Comparison of ENCODE assay signal across 16 mouse cellular contexts in genomic region chr1:179923661-179924405, GRCm38 (mm10). TPM values are rescaled to one million over a fixed set of nuclear protein-coding genes. Genes with fewer than 3 reads are reported as not detected.
DNase-seq lines count a peak whose midpoint lies in the region; ATAC-seq and TF ChIP-seq lines count a peak whose summit lies in the region.
"Had no signal": no experiment of that assay in that cellular context is flagged by ENCODE, and none has a peak within 500 bp of the region (broad histone marks: within the 10 kb centered on the region; RNA-seq: fewer than 3 reads in every experiment).

No protein-coding gene starts in this region.

- H3K27ac ChIP-seq in kidney, postnatal 0 days: 0 out of 2 replicates have a peak overlapping the region, but pooled peaks have one; percentile 19
- no peak overlapping the region for H3K27ac ChIP-seq in kidney, adult 2 months (ENCODE audit: insufficient read depth, low read depth, low read length)
- H3K27ac ChIP-seq in midbrain, embryonic 10.5 days (replicated peaks): 0 out of 2 replicates have a peak overlapping the region, but pooled peaks have one; percentile 9
- H3K27ac ChIP-seq in midbrain, embryonic 13.5 days: no peak overlapping the region
- no peak overlapping the region for H3K27ac ChIP-seq in limb, embryonic 15.5 days
- H3K27ac ChIP-seq: embryonic facial prominence, embryonic 15.5 days; heart, embryonic 15.5 days; liver, embryonic 13.5 days; macrophage; neural tube, embryonic 13.5 days had no signal

- no peak overlapping the region for H3K4me3 ChIP-seq in kidney, postnatal 0 days (replicated peaks; ENCODE audit: low read depth, low read length)
- no peak overlapping the region for H3K4me3 ChIP-seq in kidney, adult 2 months (ENCODE audit: insufficient read depth, low read depth, low read length)
- H3K4me3 ChIP-seq in midbrain, embryonic 10.5 days: no peak overlapping the region
- H3K4me3 ChIP-seq in midbrain, embryonic 13.5 days (replicated peaks): no peak overlapping the region
- H3K4me3 ChIP-seq in limb, embryonic 15.5 days: no peak overlapping the region
- H3K4me3 ChIP-seq: embryonic facial prominence, embryonic 15.5 days; heart, embryonic 15.5 days; liver, embryonic 13.5 days; neural tube, embryonic 13.5 days had no signal

- no peak for TF ChIP-seq POLR2A in kidney, adult 2 months (IDR thresholded peaks at IDR 0.05; ENCODE audit: low read depth, low read length)

- H3K4me1 ChIP-seq in kidney, postnatal 0 days (replicated peaks; ENCODE audit: insufficient read depth, low read length): 0 out of 2 replicates have a peak, but pooled peaks cover 9% of the 10 kb centered on the region
- no peaks in the 10 kb centered on the region for H3K4me1 ChIP-seq in kidney, adult 2 months (ENCODE audit: control insufficient read depth, insufficient read depth, low read length)
- H3K4me1 ChIP-seq in midbrain, embryonic 10.5 days: peaks cover 12% of the 10 kb centered on the region
- no peaks in the 10 kb centered on the region for H3K4me1 ChIP-seq in midbrain, embryonic 13.5 days (replicated peaks)
- H3K4me1 ChIP-seq in limb, embryonic 15.5 days: peaks cover 3% of the 10 kb centered on the region; the same call in 1 of the 2 replicates
- H3K4me1 ChIP-seq: embryonic facial prominence, embryonic 15.5 days; liver, embryonic 13.5 days; neural tube, embryonic 13.5 days had no signal

- DNase-seq in kidney, postnatal 0 days (ENCODE audit: low spot score): peak; percentile 11
- DNase-seq in kidney, adult 2 months: no peak
- no peak for DNase-seq in midbrain, embryonic 10.5 days (ENCODE audit: low spot score)
- DNase-seq in brain, adult 2 months (ENCODE audit: low read depth, low spot score): peak; percentile 49
- no peak for DNase-seq in thymus, postnatal 0 days (ENCODE audit: low spot score)
- DNase-seq: adrenal gland, postnatal 10 days; cerebellum, adult 2 months; heart, adult 18-20 months; liver, embryonic 13.5 days had no signal

- no peaks in the 10 kb centered on the region for H3K27me3 ChIP-seq in kidney, postnatal 0 days (ENCODE audit: insufficient read depth, low read length)
- H3K27me3 ChIP-seq in kidney, adult 2 months (replicated peaks; ENCODE audit: control insufficient read depth, insufficient read depth, low read length): no peaks in the 10 kb centered on the region
- H3K27me3 ChIP-seq in midbrain, embryonic 10.5 days (ENCODE audit: low read depth, poor library complexity, severe bottlenecking): no peaks in the 10 kb centered on the region
- H3K27me3 ChIP-seq in midbrain, embryonic 13.5 days: no peaks in the 10 kb centered on the region
- no peaks in the 10 kb centered on the region for H3K27me3 ChIP-seq in limb, embryonic 15.5 days
- H3K27me3 ChIP-seq: embryonic facial prominence, embryonic 15.5 days; heart, embryonic 15.5 days; liver, embryonic 13.5 days; neural tube, embryonic 13.5 days had no signal

- ATAC-seq in kidney, postnatal 0 days (replicated peaks; ENCODE audit: low FRiP score, low read depth): no peak
- no peak for ATAC-seq in midbrain, embryonic 13.5 days
- ATAC-seq in limb, embryonic 15.5 days (ENCODE audit: insufficient number of reproducible peaks, low FRiP score, low TSS enrichment, low read depth): 0 out of 2 replicates have a peak, but pooled peaks have one; percentile 7

- H3K9ac ChIP-seq in kidney, postnatal 0 days (ENCODE audit: low read depth, low read length): no peak overlapping the region
- no peak overlapping the region for H3K9ac ChIP-seq in midbrain, embryonic 13.5 days (replicated peaks)
- no peak overlapping the region for H3K9ac ChIP-seq in limb, embryonic 15.5 days
- H3K9ac ChIP-seq: embryonic facial prominence, embryonic 15.5 days; heart, embryonic 15.5 days; liver, embryonic 13.5 days; neural tube, embryonic 13.5 days had no signal

- H3K36me3 ChIP-seq in kidney, postnatal 0 days (ENCODE audit: insufficient read depth, low read length): no peaks in the 10 kb centered on the region
- no peaks in the 10 kb centered on the region for H3K36me3 ChIP-seq in kidney, adult 2 months (ENCODE audit: control insufficient read depth, insufficient read depth, low read length)
- H3K36me3 ChIP-seq in midbrain, embryonic 10.5 days: no peaks in the 10 kb centered on the region
- H3K36me3 ChIP-seq in midbrain, embryonic 13.5 days: no peaks in the 10 kb centered on the region
- H3K36me3 ChIP-seq in limb, embryonic 15.5 days: no peaks in the 10 kb centered on the region
- H3K36me3 ChIP-seq: embryonic facial prominence, embryonic 15.5 days; G1E; heart, embryonic 15.5 days; liver, embryonic 13.5 days; neural tube, embryonic 13.5 days had no signal

- no peaks in the 10 kb centered on the region for H3K9me3 ChIP-seq in kidney, postnatal 0 days (replicated peaks; ENCODE audit: low read length)
- no peaks in the 10 kb centered on the region for H3K9me3 ChIP-seq in midbrain, embryonic 10.5 days (replicated peaks)
- H3K9me3 ChIP-seq in midbrain, embryonic 13.5 days: no peaks in the 10 kb centered on the region
- H3K9me3 ChIP-seq in limb, embryonic 15.5 days: no peaks in the 10 kb centered on the region
- H3K9me3 ChIP-seq: embryonic facial prominence, embryonic 15.5 days; G1E; heart, embryonic 15.5 days; liver, embryonic 13.5 days; neural tube, embryonic 13.5 days had no signal

- H3K4me2 ChIP-seq in kidney, postnatal 0 days (ENCODE audit: low read length): no peak overlapping the region
- H3K4me2 ChIP-seq in midbrain, embryonic 13.5 days (replicated peaks): no peak overlapping the region
- no peak overlapping the region for H3K4me2 ChIP-seq in limb, embryonic 15.5 days
- H3K4me2 ChIP-seq: embryonic facial prominence, embryonic 15.5 days; heart, embryonic 15.5 days; liver, embryonic 13.5 days; neural tube, embryonic 13.5 days had no signal

- 38% methylated on average over 10 of the region's 10 CpGs for WGBS in kidney, postnatal 0 days
- 53% methylated on average over 10 of the region's 10 CpGs for WGBS in kidney, adult 2 months
- WGBS in midbrain, embryonic 10.5 days: 64% methylated on average over 10 of the region's 10 CpGs
- 64% methylated on average over 10 of the region's 10 CpGs for WGBS in midbrain, embryonic 13.5 days
- 61% methylated on average over 10 of the region's 10 CpGs for WGBS in limb, embryonic 15.5 days

- TF ChIP-seq CTCF in kidney, postnatal 0 days (IDR thresholded peaks at IDR 0.05; ENCODE audit: low read depth): no peak
- TF ChIP-seq CTCF in kidney, adult 2 months (conservative IDR thresholded peaks at IDR 0.05; ENCODE audit: insufficient read depth, insufficient read length, low read depth, low read length): no peak

RNA-seq across cellular contexts. Expression of gene Cdc42bpa, which starts 36.4 kb away (rescaled TPM):
- 15.8 and 17.4 TPM in 2 replicates for polyA plus RNA-seq in kidney, postnatal 0 days (2015; fragmentation: Nextera tagmentation; extraction: Ambion mirVana)
- 20.2 and 21.0 TPM in 2 replicates for polyA plus RNA-seq in kidney, adult 2 months (2012; rRNA removed)
- polyA plus RNA-seq in midbrain, embryonic 10.5 days (2016; fragmentation: Nextera tagmentation; extraction: Ambion mirVana): 11.7 and 13.0 TPM in 2 replicates
- 20.8 and 25.5 TPM in 2 replicates for polyA plus RNA-seq in midbrain, embryonic 13.5 days (2015; fragmentation: Nextera tagmentation; extraction: Ambion mirVana)
- polyA plus RNA-seq in limb, embryonic 15.5 days (2015; fragmentation: Nextera tagmentation; extraction: Ambion mirVana): 15.7 and 17.6 TPM in 2 replicates
- polyA plus RNA-seq in thymus, postnatal 0 days (2015; fragmentation: Nextera tagmentation; extraction: Ambion mirVana): 2.4 and 3.9 TPM in 2 replicates

Comparison
In these comparisons a context has a peak if more than half of its experiments do, and no peak if none do; other contexts are left out.
1. DNase-seq: peak in kidney, postnatal 0 days (single experiment) and brain, adult 2 months (single experiment); none in kidney, adult 2 months (single experiment), midbrain, embryonic 10.5 days (single experiment) and thymus, postnatal 0 days (single experiment).
2. H3K27ac ChIP-seq: peak in kidney, postnatal 0 days (single experiment) and midbrain, embryonic 10.5 days (single experiment); none in kidney, adult 2 months (single experiment), midbrain, embryonic 13.5 days (single experiment) and limb, embryonic 15.5 days (single experiment).